In genomic region chr13:57619079-57619768, GRCm38 (mm10) we compare ENCODE assay signal across 17 mouse cellular contexts.
A peak's percentile ranks its signal among the peaks of the same experiment; 100 is the strongest.
DNase-seq lines count a peak whose midpoint lies in the region; ATAC-seq and TF ChIP-seq lines count a peak whose summit lies in the region.
"Had no signal": no experiment of that assay in that cellular context is flagged by ENCODE, and none has a peak within 500 bp of the region (broad histone marks: within the 10 kb centered on the region; RNA-seq: fewer than 3 reads in every experiment).

No protein-coding gene starts in this region.

- WGBS in midbrain, embryonic 14.5 days: 76% methylated on average over 17 of the region's 17 CpGs

- H3K36me3 ChIP-seq in midbrain, embryonic 14.5 days (ENCODE audit: control insufficient read depth, insufficient read depth, low read length): no peaks in the 10 kb centered on the region
- H3K36me3 ChIP-seq: embryonic facial prominence, embryonic 13.5 days; heart, embryonic 10.5 days; limb, embryonic 15.5 days; midbrain, embryonic 10.5 days had no signal

- no peak overlapping the region for H3K4me2 ChIP-seq in midbrain, embryonic 14.5 days (ENCODE audit: low read length)
- H3K4me2 ChIP-seq: embryonic facial prominence, embryonic 13.5 days; limb, embryonic 15.5 days had no signal

- peak overlapping the region; percentile 75 for H3K27ac ChIP-seq in left cerebral cortex, adult 2 months
- H3K27ac ChIP-seq in midbrain, embryonic 14.5 days (replicated peaks; ENCODE audit: low read depth, low read length): no peak overlapping the region
- H3K27ac ChIP-seq: embryonic facial prominence, embryonic 13.5 days; heart, embryonic 10.5 days; limb, embryonic 15.5 days; midbrain, embryonic 10.5 days had no signal

- no peak for ATAC-seq in CD4-positive, CD25-positive, alpha-beta regulatory T cell, adult 4 months
- no peak for ATAC-seq in midbrain, embryonic 14.5 days (ENCODE audit: low FRiP score, low TSS enrichment)

- no peak overlapping the region for H3K9ac ChIP-seq in midbrain, embryonic 14.5 days (replicated peaks; ENCODE audit: low read length)
- H3K9ac ChIP-seq: embryonic facial prominence, embryonic 13.5 days; limb, embryonic 15.5 days had no signal

- no peak overlapping the region for H3K4me3 ChIP-seq in left cerebral cortex, adult 2 months
- no peak overlapping the region for H3K4me3 ChIP-seq in midbrain, embryonic 14.5 days (replicated peaks; ENCODE audit: low read depth, low read length)
- H3K4me3 ChIP-seq: embryonic facial prominence, embryonic 13.5 days; heart, embryonic 10.5 days; limb, embryonic 15.5 days; midbrain, embryonic 10.5 days had no signal

- no peaks in the 10 kb centered on the region for H3K9me3 ChIP-seq in midbrain, embryonic 14.5 days (ENCODE audit: control insufficient read depth, low read length)
- H3K9me3 ChIP-seq: heart, embryonic 10.5 days; limb, embryonic 15.5 days had no signal

- no peak for TF ChIP-seq CTCF in left cerebral cortex, adult 2 months (IDR thresholded peaks at IDR 0.05)

- intact Hi-C loops in left cerebral cortex, adult 2 months (cut with DNase I): loop anchor here (5.0 kb wide), 2 partner anchors 68 to 97 kb away; no protein-coding TSS in a partner anchor

- peak; percentile 5 for DNase-seq in heart, adult 18-20 months
- no peak for DNase-seq in heart, adult 11 months
- DNase-seq in frontal cortex, adult 2 months (ENCODE audit: extremely low spot score in 1 of 2, low spot score in 1 of 2): peak; percentile 79 to 86
- peak; percentile 62 to 63 for DNase-seq in left cerebral cortex, adult 2 months (ENCODE audit: extremely low spot score in 1 of 2, low spot score in 2 of 2)
- DNase-seq in right cerebral cortex, postnatal 10 days (ENCODE audit: low spot score in 2 of 2): peak; percentile 82 to 89
- DNase-seq in thymus, postnatal 25 days: no peak
- no peak for DNase-seq in midbrain, embryonic 14.5 days
- DNase-seq: cerebellum, adult 11 months; heart, postnatal 4 days; kidney, adult 9 months; lung, adult 18-20 months; lung, postnatal 36 days had no signal

- H3K27me3 ChIP-seq in midbrain, embryonic 14.5 days (ENCODE audit: control insufficient read depth, insufficient read depth, low read length): 0 out of 2 replicates have a peak, but pooled peaks cover 5% of the 10 kb centered on the region
- H3K27me3 ChIP-seq: embryonic facial prominence, embryonic 13.5 days had no signal

- peaks cover 22% of the 10 kb centered on the region for H3K4me1 ChIP-seq in midbrain, embryonic 14.5 days (ENCODE audit: control insufficient read depth, insufficient read depth, low read length)
- H3K4me1 ChIP-seq: embryonic facial prominence, embryonic 13.5 days; limb, embryonic 15.5 days had no signal

Comparison
In these comparisons a context has a peak if more than half of its experiments do, and no peak if none do; other contexts are left out.
1. DNase-seq: peak in heart, adult 18-20 months (2 of 2), frontal cortex, adult 2 months (2 of 2), left cerebral cortex, adult 2 months (2 of 2) and right cerebral cortex, postnatal 10 days (2 of 2); none in heart, adult 11 months (single experiment), thymus, postnatal 25 days (single experiment) and midbrain, embryonic 14.5 days (single experiment).